ENCODE assay signal across 2 mouse cellular contexts in the genomic region with DNA sequence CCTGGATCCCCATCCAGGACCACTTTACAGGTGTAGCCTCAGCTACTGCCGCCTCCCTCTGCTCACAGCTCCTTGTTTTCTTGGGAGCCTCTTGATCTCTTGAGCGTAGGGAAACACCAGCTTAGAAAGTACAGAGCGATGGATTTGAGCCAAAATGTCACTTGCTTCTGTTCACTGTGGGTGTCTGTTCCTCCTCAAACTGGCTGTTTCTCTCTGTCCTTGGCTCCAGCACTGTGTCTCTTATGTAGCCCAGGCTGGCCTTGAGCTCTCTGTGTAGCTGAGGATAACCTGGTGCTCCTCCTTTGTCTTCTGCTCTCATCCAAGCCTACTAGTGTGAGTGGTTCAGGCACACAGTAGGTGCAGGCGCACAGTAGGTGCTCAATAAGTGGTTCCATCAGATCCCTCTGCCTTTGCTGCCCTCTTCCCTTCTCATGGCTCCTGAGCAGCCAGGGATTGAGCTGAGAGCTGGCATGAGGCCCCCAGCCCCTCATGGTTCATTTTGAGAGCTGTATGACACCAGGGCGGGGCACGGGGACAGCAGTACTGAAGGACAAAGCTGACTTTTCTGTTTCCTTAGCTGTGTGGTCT.
TF ChIP-seq lines count a peak whose summit lies in the region.

No protein-coding gene starts in this region.

TF ChIP-seq in CH12.LX, 34 proteins besides CTCF, POLR2A, EP300 and RAD21:
- no peak for TF ChIP-seq POLR2AphosphoS2 (IDR thresholded peaks at IDR 0.05; ENCODE audit: low read depth, low read length)
- peak; percentile 97 for TF ChIP-seq ZKSCAN1 (IDR thresholded peaks at IDR 0.05; ENCODE audit: borderline replicate concordance, low read depth, low read length)
TF ChIP-seq in CH12.LX: peak in this region for 1.

TF ChIP-seq in MEL, 35 proteins besides CTCF, POLR2A, EP300 and RAD21:
- no peak for TF ChIP-seq ELF1 (IDR thresholded peaks at IDR 0.05; ENCODE audit: low read depth, low read length)
- TF ChIP-seq ZKSCAN1 (IDR thresholded peaks at IDR 0.05; ENCODE audit: low read depth, low read length) = peak; percentile 89
- no peak for TF ChIP-seq ZNF384 (IDR thresholded peaks at IDR 0.05; ENCODE audit: low read depth, low read length)
- no peak for TF ChIP-seq SMC3 (IDR thresholded peaks at IDR 0.05; ENCODE audit: low read depth, low read length)
- no peak for TF ChIP-seq HCFC1 (IDR thresholded peaks at IDR 0.05; ENCODE audit: low read depth, low read length)
- no peak for TF ChIP-seq NRF1 (IDR thresholded peaks at IDR 0.05; ENCODE audit: insufficient read depth, low read depth, low read length, poor library complexity, severe bottlenecking)
